Mouse (Mus musculus) cortical plate, adult 2 months (tissue): ENCODE measurements around the gene Prpsap1.

Source experiments
- CTCF ChIP-seq: fragments of 200-500 bp; IDR thresholded peaks from 2 replicates; pipeline ENCODE4 v1.5.1; 2011; ENCODE audit warnings: mild to moderate bottlenecking, control low read depth, low read length; ENCODE audit not compliant: insufficient read depth; ENCODE audit errors: extremely low read depth
- POLR2A ChIP-seq: fragments of 200-500 bp; IDR thresholded peaks from 2 replicates; pipeline ENCODE4 v1.6.1; 2011; ENCODE audit warnings: mild to moderate bottlenecking, low read length, control low read depth; ENCODE audit not compliant: insufficient read depth; ENCODE audit errors: extremely low read depth

GRCm38 (mm10) chr11:116536685-116537084 is 42.7 kb upstream of the Prpsap1 start:
- TF ChIP-seq CTCF (no peak), POLR2A (no peak)
